Mouse (Mus musculus) heart, adult 2 months (tissue): ENCODE results near the gene C87436. TPM values are rescaled to one million over a fixed set of nuclear protein-coding genes. Genes with fewer than 3 reads are reported as not detected.
A peak's percentile ranks its signal among the peaks of the same experiment; 100 is the strongest.

Experiments
- DNase-seq, 2 experiments: peaks; one replicate each; pipeline ENCODE4 v3.0.0; 2021
- H3K27ac ChIP-seq: fragments of 200-600 bp; 2 replicates; pipeline ENCODE4 v1.8.1; 2022
- H3K27me3 ChIP-seq: fragments of 200-500 bp; 2 replicates; pipeline ENCODE4 v1.6.1; 2012; ENCODE audit warnings: mild to moderate bottlenecking, low read length, inconsistent platforms, mixed read lengths; ENCODE audit not compliant: control insufficient read depth, insufficient read depth
- H3K36me3 ChIP-seq: fragments of 200-500 bp; 2 replicates; pipeline ENCODE4 v1.6.1; 2012; ENCODE audit warnings: low read length, inconsistent platforms; ENCODE audit not compliant: control insufficient read depth, insufficient read depth
- H3K4me1 ChIP-seq: fragments of 200-500 bp; 2 replicates; pipeline ENCODE4 v1.6.1; 2011; ENCODE audit warnings: low read length; ENCODE audit not compliant: control insufficient read depth, insufficient read depth
- H3K4me3 ChIP-seq: fragments of 200-600 bp; 2 replicates; pipeline ENCODE4 v1.8.1; 2022
- H3K79me2 ChIP-seq: fragments of 200-500 bp; replicated peaks from 2 replicates; pipeline ENCODE4 v1.6.1; 2012; ENCODE audit warnings: mild to moderate bottlenecking, inconsistent platforms, low read length, moderate library complexity, mixed read lengths; ENCODE audit not compliant: control insufficient read depth, insufficient read depth
- H3K9ac ChIP-seq: fragments of 200-500 bp; 2 replicates; pipeline ENCODE4 v1.6.1; 2012; ENCODE audit warnings: low read depth, mild to moderate bottlenecking, control low read depth, inconsistent platforms, low read length, mixed read lengths
- CTCF ChIP-seq: fragments of 200-600 bp; IDR thresholded peaks from 2 replicates; pipeline ENCODE4 v1.8.1; 2022; ENCODE audit warnings: antibody characterized with exemption, mild to moderate bottlenecking, moderate library complexity
- EP300 ChIP-seq: fragments of 200-500 bp; IDR thresholded peaks from 2 replicates; pipeline ENCODE4 v1.6.1; 2011; ENCODE audit warnings: low read depth, low read length, control low read depth; ENCODE audit not compliant: insufficient read depth
- POLR2A ChIP-seq: fragments of 200-500 bp; IDR thresholded peaks from 2 replicates; pipeline ENCODE4 v1.6.1; 2011; ENCODE audit warnings: mild to moderate bottlenecking, low read depth, low read length, control low read depth; ENCODE audit not compliant: insufficient read depth
- WGBS: fragments of 180-500 bp; shearing (Covaris S2); methylation state at CpG from one replicate; pipeline ENCODE4 v1.1.7; 2018; 5-methylcytosine and 5-hydroxymethylcytosine counted together
- intact Hi-C: fragments of 180-260 bp; cut with DNase I; formaldehyde crosslinking; loops from one replicate; pipeline ENCODE4 v1.15.1; 2025
- polyA plus RNA-seq: library from polyadenylated mRNA; depleted of rRNA; stranded (reverse); fragments of >200 nt; gene quantifications from 2 replicates; pipeline ENCODE4 v1.2.3, GENCODE M21; 2012
- total RNA-seq, 2 experiments: library from RNA; stranded (reverse); gene quantifications; 2 replicates each; pipeline ENCODE4 v1.2.3; 2021

Gene C87436
- total and polyA plus RNA-seq, 3 experiments = 8.6 to 11.0 (median 8.9) TPM

GRCm38 (mm10) chr6:86433696-86434095 lies 4.5 kb upstream of the C87436 start:
- WGBS = 82% methylated on average over 1 of the region's 1 CpGs
- Histone ChIP-seq H3K27ac (no peak overlapping the region), H3K9ac (no peak overlapping the region)

GRCm38 (mm10) chr6:86437711-86438110 lies 463 bp upstream of the C87436 start:
- Histone ChIP-seq H3K27me3 (no peaks in the 10 kb centered on the region), H3K9ac (peak overlapping the region; percentile 68), H3K4me1 (peaks cover 2% of the 10 kb centered on the region; the same call in 1 of the 2 replicates), H3K79me2 (no peaks in the 10 kb centered on the region), H3K27ac (peak overlapping the region; percentile 99), H3K4me3 (peak overlapping the region; percentile 87), H3K36me3 (no peaks in the 10 kb centered on the region; the same call in 1 of the 2 replicates)
- 2% methylated on average over 14 of the region's 14 CpGs for WGBS
- intact Hi-C loops = loop anchor here (2.0 kb wide), 3 partner anchors 33 to 233 kb away; partner anchors contain the start of gene Tia1
- TF ChIP-seq CTCF (peak; percentile 72), EP300 (no peak), POLR2A (no peak)
- no peak for DNase-seq

More at GRCm38 (mm10) chr6:86433696-86434095, 4.5 kb upstream of the C87436 start:
- TF ChIP-seq EP300 (no peak), CTCF (no peak), POLR2A (no peak)
- no peaks in the 10 kb centered on the region; the same call in 1 of the 2 replicates for H3K36me3 ChIP-seq
- no peak for DNase-seq
- H3K79me2 ChIP-seq = no peaks in the 10 kb centered on the region
- H3K27me3 ChIP-seq = no peaks in the 10 kb centered on the region
- intact Hi-C loops = no loop called here
- H3K4me3 ChIP-seq = no peak overlapping the region
- H3K4me1 ChIP-seq = peaks cover 2% of the 10 kb centered on the region; the same call in 1 of the 2 replicates

DNA sequence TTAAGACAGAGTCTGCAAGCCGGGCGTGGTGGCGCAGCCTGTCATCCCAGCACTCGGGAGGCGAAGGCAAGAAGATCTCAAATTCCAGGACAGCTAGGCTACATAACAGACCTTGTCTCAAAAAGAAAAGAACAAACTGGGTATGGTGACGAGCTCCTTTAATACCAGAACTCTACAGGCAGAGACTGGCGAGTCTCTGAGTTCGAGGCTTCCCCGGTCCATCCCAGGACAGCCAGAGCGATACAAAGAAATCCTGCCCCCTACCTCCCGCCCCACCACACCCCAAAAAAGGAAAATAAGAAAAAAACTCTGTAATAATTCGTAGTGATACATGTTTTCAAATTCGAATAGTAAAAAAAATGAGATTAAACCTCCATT lies 934 bp downstream of the C87436 start:
- Histone ChIP-seq H3K36me3 (no peaks in the 10 kb centered on the region), H3K4me3 (peak overlapping the region; percentile 87), H3K27me3 (no peaks in the 10 kb centered on the region), H3K27ac (peak overlapping the region; percentile 99), H3K4me1 (peaks cover 2% of the 10 kb centered on the region; the same call in 1 of the 2 replicates), H3K79me2 (no peaks in the 10 kb centered on the region), H3K9ac (peak overlapping the region; percentile 73)
- intact Hi-C loops = loop anchor here (2.0 kb wide), 2 partner anchors 32 to 34 kb away; partner anchors contain the start of gene Tia1
- TF ChIP-seq EP300 (no peak), POLR2A (no peak), CTCF (no peak)
- DNase-seq = no peak
- 3% methylated on average over 13 of the region's 13 CpGs for WGBS

- TF ChIP-seq POLR2A (no peak), EP300 (no peak), CTCF (no peak)
- DNase-seq = no peak
- 84% methylated on average over 1 of the region's 1 CpGs for WGBS
- no peaks in the 10 kb centered on the region for H3K27me3 ChIP-seq
- H3K27ac ChIP-seq = no peak overlapping the region
- intact Hi-C loops = loop anchor here (2.0 kb wide), 2 partner anchors 31 to 35 kb away; partner anchors contain the start of gene Tia1
- no peak overlapping the region for H3K9ac ChIP-seq
- H3K36me3 ChIP-seq = no peaks in the 10 kb centered on the region
- H3K79me2 ChIP-seq = no peaks in the 10 kb centered on the region
- H3K4me3 ChIP-seq = peak overlapping the region; percentile 87; the same call in 1 of the 2 replicates
- peaks cover 2% of the 10 kb centered on the region; the same call in 1 of the 2 replicates for H3K4me1 ChIP-seq
Observed at GRCm38 (mm10) chr6:86439531-86439930, 1.4 kb downstream of the C87436 start.

- no peak for DNase-seq
- intact Hi-C loops = no loop called here
- Histone ChIP-seq H3K27ac (no peak overlapping the region), H3K27me3 (no peaks in the 10 kb centered on the region), H3K9ac (no peak overlapping the region), H3K4me1 (peaks cover 2% of the 10 kb centered on the region; the same call in 1 of the 2 replicates), H3K36me3 (no peaks in the 10 kb centered on the region), H3K4me3 (no peak overlapping the region), H3K79me2 (no peaks in the 10 kb centered on the region)
- TF ChIP-seq CTCF (no peak), EP300 (no peak), POLR2A (no peak)
- WGBS = 90% methylated on average over 10 of the region's 10 CpGs
Observed at GRCm38 (mm10) chr6:86441571-86441970, 3.4 kb downstream of the C87436 start.

- H3K36me3 ChIP-seq = no peaks in the 10 kb centered on the region
- TF ChIP-seq POLR2A = no peak
- TF ChIP-seq EP300 = no peak
- TF ChIP-seq CTCF = no peak
- H3K79me2 ChIP-seq = no peaks in the 10 kb centered on the region
- 89% methylated on average over 18 of the region's 18 CpGs for WGBS
- DNase-seq = no peak
- no peaks in the 10 kb centered on the region for H3K4me1 ChIP-seq
- intact Hi-C loops = no loop called here
- H3K9ac ChIP-seq = no peak overlapping the region
- no peaks in the 10 kb centered on the region for H3K27me3 ChIP-seq
- no peak overlapping the region for H3K4me3 ChIP-seq
- no peak overlapping the region for H3K27ac ChIP-seq
Observed at GRCm38 (mm10) chr6:86445551-86445950, 7.4 kb downstream of the C87436 start.
